Mouse (Mus musculus) CH12F3 (cell line): ENCODE data around the gene Etv6.

Source experiments
- in situ Hi-C: fragments of 300-500 bp; cut with MboI; formaldehyde crosslinking; loops from 2 replicates; pipeline ENCODE4 v1.14.3; 2020; ENCODE audit warnings: low sequenced_read_pairs

Etv6 gene

GRCm38 (mm10) chr6:134107696-134108095, 72.2 kb downstream of the Etv6 start:
- in situ Hi-C loops, result no loop called here

- in situ Hi-C loops, result no loop called here
These were observed 74.2 kb downstream of the Etv6 start for GRCm38 (mm10) chr6:134109675-134110074.

GRCm38 (mm10) chr6:134110206-134110605, 74.7 kb downstream of the Etv6 start:
- in situ Hi-C loops, result no loop called here

- in situ Hi-C loops, result no loop called here
These were observed 76.1 kb downstream of the Etv6 start for GRCm38 (mm10) chr6:134111599-134111998.

GRCm38 (mm10) chr6:134112753-134113152, 77.3 kb downstream of the Etv6 start:
- in situ Hi-C loops, result no loop called here

- in situ Hi-C loops, result no loop called here
These were observed 77.7 kb downstream of the Etv6 start for GRCm38 (mm10) chr6:134113168-134113567.

- in situ Hi-C loops, result no loop called here
These were observed 79.9 kb downstream of the Etv6 start for GRCm38 (mm10) chr6:134115219-134115968.

- in situ Hi-C loops, result no loop called here
These were observed 82.0 kb downstream of the Etv6 start for GRCm38 (mm10) chr6:134117380-134117938.

GRCm38 (mm10) chr6:134118506-134118905, 83.0 kb downstream of the Etv6 start:
- in situ Hi-C loops, result no loop called here

- in situ Hi-C loops, result no loop called here
These were observed 83.6 kb downstream of the Etv6 start for GRCm38 (mm10) chr6:134119136-134119535.

GRCm38 (mm10) chr6:134120227-134120626, 84.7 kb downstream of the Etv6 start:
- in situ Hi-C loops, result no loop called here

GRCm38 (mm10) chr6:134120712-134121111, 85.2 kb downstream of the Etv6 start:
- in situ Hi-C loops, result no loop called here

GRCm38 (mm10) chr6:134122945-134123344, 87.4 kb downstream of the Etv6 start:
- in situ Hi-C loops, result no loop called here

- in situ Hi-C loops, result no loop called here
These were observed 88.0 kb downstream of the Etv6 start for GRCm38 (mm10) chr6:134123474-134123873.

- in situ Hi-C loops, result no loop called here
These were observed 88.8 kb downstream of the Etv6 start for GRCm38 (mm10) chr6:134124256-134124655.

- in situ Hi-C loops, result no loop called here
These were observed 92.5 kb downstream of the Etv6 start for GRCm38 (mm10) chr6:134127996-134128395.

GRCm38 (mm10) chr6:134128594-134128993, 93.1 kb downstream of the Etv6 start:
- in situ Hi-C loops, result no loop called here

GRCm38 (mm10) chr6:134129848-134130247, 94.3 kb downstream of the Etv6 start:
- in situ Hi-C loops, result no loop called here

GRCm38 (mm10) chr6:134130816-134131215, 95.3 kb downstream of the Etv6 start:
- in situ Hi-C loops, result no loop called here

- in situ Hi-C loops, result no loop called here
These were observed 96.1 kb downstream of the Etv6 start for GRCm38 (mm10) chr6:134131601-134132000.

- in situ Hi-C loops, result no loop called here
These were observed 98.3 kb downstream of the Etv6 start for GRCm38 (mm10) chr6:134133756-134134155.

- in situ Hi-C loops, result no loop called here
These were observed 99.4 kb downstream of the Etv6 start for GRCm38 (mm10) chr6:134134821-134135323.
